Mouse (Mus musculus) stomach, postnatal 0 days (tissue): ENCODE measurements around the gene Gorasp1. TPM values are rescaled to one million over a fixed set of nuclear protein-coding genes. Genes with fewer than 3 reads are reported as not detected.

Source experiments
- ATAC-seq: fragments of 200-750 bp; cut with Nextera tagmentation; 2 replicates; pipeline ENCODE4 v1.8.0; 2017; ENCODE audit not compliant: low FRiP score, low TSS enrichment
- DNase-seq: peaks from one replicate; pipeline ENCODE4 v3.0.0-alpha.2; 2016; ENCODE audit warnings: low spot score
- H3K27ac ChIP-seq: fragments of 300-500 bp; sonication (generic); replicated peaks from 2 replicates; pipeline ENCODE4 v1.5.1; 2014; ENCODE audit warnings: mild to moderate bottlenecking, control low read depth
- H3K27me3 ChIP-seq: fragments of 300-500 bp; sonication (generic); 2 replicates; pipeline ENCODE4 v1.6.1; 2014; ENCODE audit warnings: low read length; ENCODE audit not compliant: control insufficient read depth, insufficient read depth
- H3K36me3 ChIP-seq: fragments of 300-500 bp; sonication (generic); 2 replicates; pipeline ENCODE4 v1.6.1; 2014; ENCODE audit warnings: low read length, mixed read lengths; ENCODE audit not compliant: control insufficient read depth, insufficient read depth
- H3K4me1 ChIP-seq: fragments of 300-500 bp; sonication (generic); replicated peaks from 2 replicates; pipeline ENCODE4 v1.6.1; 2014; ENCODE audit warnings: antibody characterized with exemption; ENCODE audit not compliant: control insufficient read depth, insufficient read depth
- H3K4me2 ChIP-seq: fragments of 300-500 bp; sonication (generic); replicated peaks from 2 replicates; pipeline ENCODE4 v1.6.1; 2014; ENCODE audit warnings: low read depth, mild to moderate bottlenecking, control low read depth, moderate library complexity
- H3K4me3 ChIP-seq: fragments of 300-500 bp; sonication (generic); 2 replicates; pipeline ENCODE4 v1.5.1; 2014; ENCODE audit warnings: low read depth, low read length, control low read depth
- H3K9ac ChIP-seq: fragments of 300-500 bp; sonication (generic); 2 replicates; pipeline ENCODE4 v1.6.1; 2014; ENCODE audit warnings: mild to moderate bottlenecking, low read length, control low read depth, mixed read lengths
- H3K9me3 ChIP-seq: fragments of 300-500 bp; sonication (generic); 2 replicates; pipeline ENCODE4 v1.6.1; 2016; ENCODE audit warnings: low read length; ENCODE audit not compliant: control insufficient read depth
- CTCF ChIP-seq: IDR thresholded peaks from 2 replicates; pipeline ENCODE4 v1.5.1; 2016; ENCODE audit warnings: antibody characterized with exemption, low read depth, mild to moderate bottlenecking, moderate library complexity
- EP300 ChIP-seq: optimal IDR thresholded peaks from 2 replicates; pipeline ENCODE3; 2016; ENCODE audit warnings: antibody characterized with exemption
- WGBS: fragments of 180-500 bp; shearing (Covaris S2); extraction: QIAGEN DNeasy Blood & Tissue Kit; methylation state at CpG from one replicate; pipeline ENCODE4 v1.1.7; 2014; 5-methylcytosine and 5-hydroxymethylcytosine counted together
- polyA plus RNA-seq: library from polyadenylated mRNA; unstranded; fragments of >200 nt; fragmentation: Nextera tagmentation; extraction: Ambion mirVana; gene quantifications from 2 replicates; pipeline ENCODE4 v1.2.1, GENCODE M21; 2015

The Gorasp1 gene
- polyA plus RNA-seq, 1 experiment from 2014 or later: 17.8 TPM

- peak; percentile 68 for DNase-seq
- no peak overlapping the region for H3K4me3 ChIP-seq
- peak overlapping the region; percentile 82 for H3K27ac ChIP-seq
- WGBS: 45% methylated on average over 6 of the region's 6 CpGs
- H3K4me2 ChIP-seq: no peak overlapping the region
- no peaks in the 10 kb centered on the region for H3K27me3 ChIP-seq
- peak; percentile 71 for TF ChIP-seq CTCF
- peak; percentile 2 for TF ChIP-seq EP300
- H3K36me3 ChIP-seq: peaks cover 25% of the 10 kb centered on the region
- H3K9ac ChIP-seq: 0 out of 2 replicates have a peak overlapping the region, but pooled peaks have one; percentile 38
- no peaks in the 10 kb centered on the region for H3K9me3 ChIP-seq
- peak; percentile 22 for ATAC-seq
- 0 out of 2 replicates have a peak, but pooled peaks cover 2% of the 10 kb centered on the region for H3K4me1 ChIP-seq
Measured at GRCm38 (mm10) chr9:119970221-119970620, 32.9 kb upstream of the Gorasp1 start.

- no peak for TF ChIP-seq CTCF
- TF ChIP-seq EP300: no peak
- ATAC-seq (0 out of 2 replicates have a peak, but pooled peaks have one; percentile 3), DNase-seq (no peak)
- no peak overlapping the region for H3K9ac ChIP-seq
- 0 out of 2 replicates have a peak, but pooled peaks cover 2% of the 10 kb centered on the region for H3K4me1 ChIP-seq
- H3K4me3 ChIP-seq: no peak overlapping the region
- no peak overlapping the region for H3K4me2 ChIP-seq
- H3K9me3 ChIP-seq: no peaks in the 10 kb centered on the region
- H3K36me3 ChIP-seq: peaks cover 25% of the 10 kb centered on the region
- H3K27me3 ChIP-seq: no peaks in the 10 kb centered on the region
- WGBS: 73% methylated on average over 7 of the region's 7 CpGs
- peak overlapping the region; percentile 82 for H3K27ac ChIP-seq
Measured at GRCm38 (mm10) chr9:119969811-119970210, 32.4 kb upstream of the Gorasp1 start.

GRCm38 (mm10) chr9:119966221-119966910, 29.0 kb upstream of the Gorasp1 start:
- no peak for ATAC-seq
- no peak overlapping the region for H3K9ac ChIP-seq
- WGBS: 88% methylated on average over 26 of the region's 26 CpGs
- 0 out of 2 replicates have a peak, but pooled peaks cover 2% of the 10 kb centered on the region for H3K4me1 ChIP-seq
- H3K27me3 ChIP-seq: no peaks in the 10 kb centered on the region
- no peaks in the 10 kb centered on the region for H3K9me3 ChIP-seq
- no peak overlapping the region for H3K4me2 ChIP-seq
- H3K27ac ChIP-seq: no peak overlapping the region
- DNase-seq: no peak
- H3K4me3 ChIP-seq: no peak overlapping the region
- TF ChIP-seq CTCF (no peak), EP300 (no peak)
- H3K36me3 ChIP-seq: no peaks in the 10 kb centered on the region

GRCm38 (mm10) chr9:119965186-119965585, 27.8 kb upstream of the Gorasp1 start:
- Histone ChIP-seq H3K36me3 (no peaks in the 10 kb centered on the region), H3K27me3 (no peaks in the 10 kb centered on the region), H3K4me3 (no peak overlapping the region), H3K4me1 (no peaks in the 10 kb centered on the region), H3K9ac (no peak overlapping the region), H3K27ac (no peak overlapping the region), H3K9me3 (no peaks in the 10 kb centered on the region), H3K4me2 (no peak overlapping the region)
- WGBS: 63% methylated on average over 3 of the region's 3 CpGs
- no peak for TF ChIP-seq CTCF
- no peak for TF ChIP-seq EP300
- ATAC-seq: no peak
- DNase-seq: no peak

- Histone ChIP-seq H3K4me3 (no peak overlapping the region), H3K9ac (no peak overlapping the region), H3K4me2 (no peak overlapping the region), H3K27me3 (no peaks in the 10 kb centered on the region), H3K27ac (no peak overlapping the region), H3K4me1 (no peaks in the 10 kb centered on the region), H3K9me3 (no peaks in the 10 kb centered on the region), H3K36me3 (no peaks in the 10 kb centered on the region)
- TF ChIP-seq EP300 (no peak), CTCF (no peak)
- ATAC-seq (no peak), DNase-seq (no peak)
- WGBS: 68% methylated on average over 3 of the region's 3 CpGs
Measured at GRCm38 (mm10) chr9:119964206-119964605, 26.8 kb upstream of the Gorasp1 start.

GRCm38 (mm10) chr9:119962987-119963667, 25.8 kb upstream of the Gorasp1 start:
- no peaks in the 10 kb centered on the region for H3K27me3 ChIP-seq
- H3K27ac ChIP-seq: no peak overlapping the region
- no peaks in the 10 kb centered on the region for H3K4me1 ChIP-seq
- WGBS: 24% methylated on average over 21 of the region's 21 CpGs
- no peaks in the 10 kb centered on the region for H3K9me3 ChIP-seq
- DNase-seq (peak; percentile 86), ATAC-seq (peak; percentile 80)
- no peaks in the 10 kb centered on the region for H3K36me3 ChIP-seq
- 0 out of 2 replicates have a peak overlapping the region, but pooled peaks have one; percentile 18 for H3K9ac ChIP-seq
- H3K4me2 ChIP-seq: 0 out of 2 replicates have a peak overlapping the region, but pooled peaks have one; percentile 17
- no peak overlapping the region for H3K4me3 ChIP-seq
- TF ChIP-seq CTCF (peak; percentile 96), EP300 (no peak)
